Mouse (Mus musculus): ENCODE results near the gene Rasal2.

Rasal2 gene

GRCm38 (mm10) chr1:157334834-157335233 is 77.6 kb downstream of the Rasal2 start:
- no peak for DNase-seq (ENCODE audit: low read depth)

- no peak for DNase-seq (ENCODE audit: low read depth)
Observed at GRCm38 (mm10) chr1:157328068-157328467, 84.3 kb downstream of the Rasal2 start.

GRCm38 (mm10) chr1:157323091-157323490 is 89.3 kb downstream of the Rasal2 start:
- DNase-seq (ENCODE audit: low read depth), result no peak

GRCm38 (mm10) chr1:157318896-157319295 is 93.5 kb downstream of the Rasal2 start:
- no peak for DNase-seq (ENCODE audit: low read depth)

GRCm38 (mm10) chr1:157301266-157301665 is 111.1 kb downstream of the Rasal2 start:
- DNase-seq (ENCODE audit: low read depth), result no peak

GRCm38 (mm10) chr1:157299559-157299958 is 112.8 kb downstream of the Rasal2 start:
- DNase-seq (ENCODE audit: low read depth), result no peak

GRCm38 (mm10) chr1:157298990-157299389 is 113.4 kb downstream of the Rasal2 start:
- DNase-seq (ENCODE audit: low read depth), result no peak

- DNase-seq (ENCODE audit: low read depth), result no peak
Observed at GRCm38 (mm10) chr1:157297137-157297536, 115.3 kb downstream of the Rasal2 start.

GRCm38 (mm10) chr1:157295868-157296267 is 116.5 kb downstream of the Rasal2 start:
- no peak for DNase-seq (ENCODE audit: low read depth)

- no peak for DNase-seq (ENCODE audit: low read depth)
Observed at GRCm38 (mm10) chr1:157290173-157290572, 122.2 kb downstream of the Rasal2 start.

GRCm38 (mm10) chr1:157289251-157289650 is 123.1 kb downstream of the Rasal2 start:
- no peak for DNase-seq (ENCODE audit: low read depth)

GRCm38 (mm10) chr1:157286561-157286960 is 125.8 kb downstream of the Rasal2 start:
- DNase-seq (ENCODE audit: low read depth), result peak; percentile 14

- DNase-seq (ENCODE audit: low read depth), result no peak
Observed at GRCm38 (mm10) chr1:157285366-157285765, 127.0 kb downstream of the Rasal2 start.

- no peak for DNase-seq (ENCODE audit: low read depth)
Observed at GRCm38 (mm10) chr1:157280781-157281180, 131.6 kb downstream of the Rasal2 start.

GRCm38 (mm10) chr1:157275672-157276307 is 136.6 kb downstream of the Rasal2 start:
- DNase-seq (ENCODE audit: low read depth), result no peak

GRCm38 (mm10) chr1:157267894-157268293 is 144.5 kb downstream of the Rasal2 start:
- DNase-seq (ENCODE audit: low read depth), result no peak

- no peak for DNase-seq (ENCODE audit: low read depth)
Observed at GRCm38 (mm10) chr1:157256562-157256961, 155.8 kb downstream of the Rasal2 start.

GRCm38 (mm10) chr1:157255776-157256175 is 156.6 kb downstream of the Rasal2 start:
- DNase-seq (ENCODE audit: low read depth), result no peak

GRCm38 (mm10) chr1:157253600-157254490 is 158.6 kb downstream of the Rasal2 start:
- DNase-seq (ENCODE audit: low read depth), result no peak

- DNase-seq (ENCODE audit: low read depth), result no peak
Observed at GRCm38 (mm10) chr1:157248112-157248511, 164.3 kb downstream of the Rasal2 start.

GRCm38 (mm10) chr1:157247341-157247740 is 165.1 kb downstream of the Rasal2 start:
- no peak for DNase-seq (ENCODE audit: low read depth)

GRCm38 (mm10) chr1:157246779-157247178 is 165.6 kb downstream of the Rasal2 start:
- no peak for DNase-seq (ENCODE audit: low read depth)

GRCm38 (mm10) chr1:157244453-157244790 is 168.0 kb downstream of the Rasal2 start:
- no peak for DNase-seq (ENCODE audit: low read depth)

All from c-Kit-positive CD71-positive TER-119-negative erythroid progenitor cells, embryonic 14.5 days (primary cell).